ENCODE assay signal across 8 mouse cellular contexts in the genomic region with DNA sequence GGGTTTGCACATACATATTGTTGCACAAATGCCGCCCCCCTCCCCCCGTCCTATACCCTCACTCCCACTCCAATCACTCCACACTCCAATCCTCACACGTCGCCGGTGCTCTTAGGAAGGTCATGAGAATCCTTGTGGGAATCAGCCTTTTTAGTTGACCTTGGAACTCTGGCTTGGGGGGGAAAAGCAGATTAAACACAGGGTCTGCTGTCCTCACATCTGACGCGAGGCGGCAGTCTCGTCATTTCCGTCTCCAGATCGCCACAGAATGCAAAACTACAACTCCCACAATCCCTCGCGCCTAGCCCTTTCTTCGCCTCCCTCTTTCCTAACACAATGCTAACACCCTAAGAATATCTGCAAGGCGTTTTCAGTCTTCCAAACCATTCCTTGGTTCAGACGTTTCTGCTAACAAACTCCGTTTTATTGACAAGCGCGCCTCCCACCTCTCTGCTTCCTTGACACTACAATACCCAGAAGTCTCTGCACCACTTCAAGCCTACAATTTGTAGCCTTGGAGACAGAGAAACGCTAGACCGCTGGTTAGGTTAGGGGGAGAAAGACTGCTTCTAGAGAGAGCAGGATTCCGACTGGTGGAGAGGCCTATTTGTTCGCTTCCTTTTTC. TPM values are rescaled to one million over a fixed set of nuclear protein-coding genes. Genes with fewer than 3 reads are reported as not detected.
DNase-seq lines count a peak whose midpoint lies in the region; ATAC-seq and TF ChIP-seq lines count a peak whose summit lies in the region.

No protein-coding gene starts in this region.

- H3K4me1 ChIP-seq in MEL (ENCODE audit: control insufficient read depth in 1 of 2, insufficient read depth in 2 of 2, low read length in 2 of 2) = peaks cover 8 to 22% of the 10 kb centered on the region in 2 experiments
- H3K4me1 ChIP-seq in forebrain, postnatal 0 days (ENCODE audit: insufficient read depth) = peaks cover 15% of the 10 kb centered on the region; the same call in 1 of the 2 replicates
- peaks cover 2% of the 10 kb centered on the region; the same call in 1 of the 2 replicates for H3K4me1 ChIP-seq in lung, embryonic 16.5 days (replicated peaks; ENCODE audit: control insufficient read depth, insufficient read depth, low read length)

- peak; percentile 9 to 38 (median 27); a peak in 3 of 6 replicates for TF ChIP-seq CTCF in MEL (IDR thresholded peaks at IDR 0.05 in 2 of 3, conservative IDR thresholded peaks at IDR 0.05 in 1 of 3; ENCODE audit: control insufficient read depth in 1 of 3, insufficient read depth in 1 of 3, low read depth in 2 of 3, low read length in 3 of 3, poor library complexity in 1 of 3, severe bottlenecking in 1 of 3)
- TF ChIP-seq CTCF in forebrain, postnatal 0 days (IDR thresholded peaks at IDR 0.05; ENCODE audit: low read depth) = peak; percentile 57

- peak overlapping the region; percentile 77 for H3K9ac ChIP-seq in MEL (ENCODE audit: control insufficient read depth, low read depth, low read length, poor library complexity, severe bottlenecking)
- peak overlapping the region; percentile 43 for H3K9ac ChIP-seq in forebrain, postnatal 0 days
- peak overlapping the region; percentile 82 for H3K9ac ChIP-seq in lung, embryonic 16.5 days (ENCODE audit: low read length)

- no peaks in the 10 kb centered on the region for H3K9me3 ChIP-seq in MEL (replicated peaks; ENCODE audit: insufficient read depth, low read length)
- H3K9me3 ChIP-seq in forebrain, postnatal 0 days (ENCODE audit: low read length) = no peaks in the 10 kb centered on the region
- H3K9me3 ChIP-seq in lung, embryonic 16.5 days (ENCODE audit: control insufficient read depth, low read length) = no peaks in the 10 kb centered on the region

- 2% methylated on average over 23 of the region's 23 CpGs for whole genome bisulfite sequencing in forebrain, postnatal 0 days
- WGBS in lung, embryonic 16.5 days = under 1% methylated on average over 23 of the region's 23 CpGs

- DNase-seq in MEL (ENCODE audit: low read depth, low spot score) = peak; percentile 92
- DNase-seq in cerebellum, adult 18-20 months = peak; percentile 85 to 87
- DNase-seq in forebrain, postnatal 0 days = peak; percentile 95
- DNase-seq in layer of hippocampus, adult 9-10 months (ENCODE audit: low spot score) = peak; percentile 75
- peak; percentile 62 for DNase-seq in ovary, postnatal 10 days (ENCODE audit: low spot score)
- peak; percentile 67 to 72 for DNase-seq in thymus, postnatal 10 days (ENCODE audit: low spot score in 2 of 2)

- no peak; the same call in none of the 2 replicates for TF ChIP-seq RAD21 in MEL (IDR thresholded peaks at IDR 0.05; ENCODE audit: low read depth, low read length)

- H3K4me2 ChIP-seq in forebrain, postnatal 0 days (ENCODE audit: low read depth) = peak overlapping the region; percentile 47
- H3K4me2 ChIP-seq in lung, embryonic 16.5 days (ENCODE audit: low read depth, low read length) = peak overlapping the region; percentile 68

- H3K79me2 ChIP-seq in MEL (ENCODE audit: control insufficient read depth, insufficient read depth, low read length, poor library complexity) = peaks cover 6% of the 10 kb centered on the region

- peak in 1 of 2 experiments; percentile 52; a peak in 1 of 4 replicates for TF ChIP-seq POLR2A in MEL (IDR thresholded peaks at IDR 0.05; ENCODE audit: control insufficient read depth in 1 of 2, insufficient read depth in 1 of 2, low read depth in 1 of 2, low read length in 2 of 2, poor library complexity in 1 of 2)

- no peak for TF ChIP-seq EP300 in MEL (IDR thresholded peaks at IDR 0.05; ENCODE audit: low read depth in 1 of 2, low read length in 2 of 2)

- peaks cover 0 to 7% of the 10 kb centered on the region in 2 experiments; a peak in 2 of 4 replicates for H3K36me3 ChIP-seq in MEL (ENCODE audit: control insufficient read depth in 1 of 2, insufficient read depth in 2 of 2, low read length in 2 of 2)
- no peaks in the 10 kb centered on the region for H3K36me3 ChIP-seq in forebrain, postnatal 0 days (ENCODE audit: insufficient read depth)
- H3K36me3 ChIP-seq in lung, embryonic 16.5 days (ENCODE audit: control insufficient read depth, insufficient read depth, low read length) = no peaks in the 10 kb centered on the region

- peak overlapping the region; percentile 96 for H3K27ac ChIP-seq in MEL (ENCODE audit: control insufficient read depth, low read depth, low read length)
- peak overlapping the region; percentile 89 for H3K27ac ChIP-seq in forebrain, postnatal 0 days (ENCODE audit: low read depth, low read length)
- peak overlapping the region; percentile 95 for H3K27ac ChIP-seq in lung, embryonic 16.5 days (ENCODE audit: low read length)

- peak; percentile 86 for ATAC-seq in forebrain, postnatal 0 days
- peak; percentile 70 to 74 for ATAC-seq in hematopoietic stem cell, adult 5-6 weeks (replicated peaks in 1 of 2; ENCODE audit: insufficient read depth in 1 of 2, low FRiP score in 2 of 2, low TSS enrichment in 1 of 2, low read depth in 1 of 2, poor library complexity in 2 of 2, severe bottlenecking in 2 of 2)
- peak; percentile 64 for ATAC-seq in lung, embryonic 16.5 days (ENCODE audit: low read depth)

- H3K27me3 ChIP-seq in MEL (ENCODE audit: control insufficient read depth in 1 of 2, insufficient read depth in 2 of 2, low read length in 2 of 2) = no peaks in the 10 kb centered on the region
- no peaks in the 10 kb centered on the region for H3K27me3 ChIP-seq in forebrain, postnatal 0 days (ENCODE audit: insufficient read depth, low read length)
- no peaks in the 10 kb centered on the region for H3K27me3 ChIP-seq in lung, embryonic 16.5 days (ENCODE audit: control insufficient read depth, insufficient read depth, low read depth, low read length)

- H3K4me3 ChIP-seq in MEL (ENCODE audit: control insufficient read depth in 1 of 2, insufficient read depth in 1 of 2, low read depth in 2 of 2, low read length in 2 of 2) = peak overlapping the region; percentile 75 to 94
- H3K4me3 ChIP-seq in forebrain, postnatal 0 days (ENCODE audit: low read depth, low read length) = peak overlapping the region; percentile 48
- peak overlapping the region; percentile 77 for H3K4me3 ChIP-seq in lung, embryonic 16.5 days (ENCODE audit: low read length)

TF ChIP-seq in MEL, 35 proteins besides CTCF, POLR2A, EP300 and RAD21 (continues in another document):
- no peak for TF ChIP-seq USF2 (IDR thresholded peaks at IDR 0.05; ENCODE audit: borderline replicate concordance in 1 of 2, insufficient read depth in 1 of 2, low read depth in 1 of 2, low read length in 2 of 2)
- TF ChIP-seq RCOR1 (IDR thresholded peaks at IDR 0.05; ENCODE audit: low read depth, low read length) = no peak
- TF ChIP-seq POLR2AphosphoS2 (IDR thresholded peaks at IDR 0.05; ENCODE audit: low read length) = no peak
- peak; percentile 87 for TF ChIP-seq KAT2A (conservative IDR thresholded peaks at IDR 0.05; ENCODE audit: low read depth, low read length)
- TF ChIP-seq POLR2AphosphoS5 (IDR thresholded peaks at IDR 0.05; ENCODE audit: borderline replicate concordance, low read depth, low read length) = no peak
- TF ChIP-seq ZMIZ1 (IDR thresholded peaks at IDR 0.05; ENCODE audit: low read depth, low read length) = 0 out of 2 replicates have a peak, but pooled peaks have one; percentile 27
- TF ChIP-seq NELFE (IDR thresholded peaks at IDR 0.05; ENCODE audit: low read depth, low read length) = peak; percentile 37
- TF ChIP-seq ZNF384 (IDR thresholded peaks at IDR 0.05; ENCODE audit: low read depth, low read length) = no peak
- no peak for TF ChIP-seq GABPA (IDR thresholded peaks at IDR 0.05; ENCODE audit: low read depth, low read length)
- peak; percentile 97 for TF ChIP-seq SIN3A (IDR thresholded peaks at IDR 0.05; ENCODE audit: low read length)
- no peak for TF ChIP-seq MEF2A (IDR thresholded peaks at IDR 0.05; ENCODE audit: extremely low read depth, insufficient replicate concordance, low read depth, low read length, poor library complexity, severe bottlenecking)
- TF ChIP-seq ELF1 (IDR thresholded peaks at IDR 0.05; ENCODE audit: low read depth, low read length) = peak; percentile 57
- TF ChIP-seq MYB (IDR thresholded peaks at IDR 0.05; ENCODE audit: low read depth, low read length) = no peak

RNA-seq across cellular contexts. Expression of a gene that starts 2.8 kb away (rescaled TPM):
- total RNA-seq in MEL (2012; rRNA removed) = 3.4 and 3.9 TPM in 2 replicates
- 1 to 10 TPM in 1 of 2 experiments, not detected in 1; 5.3 TPM for polyA plus RNA-seq in MEL (2012; ENCODE audit: insufficient read depth in 1 of 2, insufficient read length in 2 of 2, low read depth in 1 of 2, low replicate concordance in 2 of 2, missing spikeins in 1 of 2)
- 6.9 and 10.0 TPM in 2 replicates for total RNA-seq in forebrain, postnatal 0 days (2014; rRNA removed)
- 9.9 and 13.1 TPM in 2 replicates for polyA plus RNA-seq in forebrain, postnatal 0 days (2015; fragmentation: Nextera tagmentation; extraction: Ambion mirVana)
- total RNA-seq in hematopoietic stem cell, adult 5-6 weeks (2017) = 6.8 and 15.9 TPM in 2 replicates
- polyA plus RNA-seq in lung, embryonic 16.5 days (2015; fragmentation: Nextera tagmentation; extraction: Ambion mirVana) = 6.9 and 7.2 TPM in 2 replicates

RNA-seq across cellular contexts. Expression of a gene that starts 31.1 kb away (rescaled TPM):
- not detected in 2 replicates for total RNA-seq in MEL (2012; rRNA removed)
- under 1 TPM in 1 of 2 experiments, not detected in 1; 0.14 TPM for polyA plus RNA-seq in MEL (2012; ENCODE audit: insufficient read depth in 1 of 2, insufficient read length in 2 of 2, low read depth in 1 of 2, low replicate concordance in 2 of 2, missing spikeins in 1 of 2)
- total RNA-seq in forebrain, postnatal 0 days (2014; rRNA removed) = not detected in 2 replicates
- 0.40 and 0.44 TPM in 2 replicates for polyA plus RNA-seq in forebrain, postnatal 0 days (2015; fragmentation: Nextera tagmentation; extraction: Ambion mirVana)
- not detected in 2 replicates for total RNA-seq in hematopoietic stem cell, adult 5-6 weeks (2017)
- polyA plus RNA-seq in lung, embryonic 16.5 days (2015; fragmentation: Nextera tagmentation; extraction: Ambion mirVana) = not detected in 2 replicates

RNA-seq across cellular contexts. Expression of a gene that starts 47.5 kb away (rescaled TPM):
- not detected in 2 replicates for total RNA-seq in MEL (2012; rRNA removed)
- polyA plus RNA-seq in MEL (2012; ENCODE audit: insufficient read depth in 1 of 2, insufficient read length in 2 of 2, low read depth in 1 of 2, low replicate concordance in 2 of 2, missing spikeins in 1 of 2) = not detected
- total RNA-seq in forebrain, postnatal 0 days (2014; rRNA removed) = 12.3 and 13.1 TPM in 2 replicates
- polyA plus RNA-seq in forebrain, postnatal 0 days (2015; fragmentation: Nextera tagmentation; extraction: Ambion mirVana) = 11.7 and 13.2 TPM in 2 replicates
- total RNA-seq in hematopoietic stem cell, adult 5-6 weeks (2017) = 4.4 and 5.0 TPM in 2 replicates
- polyA plus RNA-seq in lung, embryonic 16.5 days (2015; fragmentation: Nextera tagmentation; extraction: Ambion mirVana) = 6.6 and 6.9 TPM in 2 replicates

RNA-seq across cellular contexts. Expression of a gene that starts 60.0 kb away (rescaled TPM):
- not detected in 2 replicates for total RNA-seq in MEL (2012; rRNA removed)
- polyA plus RNA-seq in MEL (2012; ENCODE audit: insufficient read depth in 1 of 2, insufficient read length in 2 of 2, low read depth in 1 of 2, low replicate concordance in 2 of 2, missing spikeins in 1 of 2) = not detected
- 5.8 and 7.8 TPM in 2 replicates for total RNA-seq in forebrain, postnatal 0 days (2014; rRNA removed)
- 1.5 and 4.6 TPM in 2 replicates for polyA plus RNA-seq in forebrain, postnatal 0 days (2015; fragmentation: Nextera tagmentation; extraction: Ambion mirVana)
- 1.8 TPM in 2 replicates for total RNA-seq in hematopoietic stem cell, adult 5-6 weeks (2017)
- 1.5 and 1.8 TPM in 2 replicates for polyA plus RNA-seq in lung, embryonic 16.5 days (2015; fragmentation: Nextera tagmentation; extraction: Ambion mirVana)

Comparison
In these comparisons a context has a peak if more than half of its experiments do, and no peak if none do; other contexts are left out.
1. Peak in every context shown above with its lines: DNase-seq, ATAC-seq, H3K4me3 ChIP-seq and H3K27ac ChIP-seq.